Mouse (Mus musculus) layer of hippocampus, postnatal 10 days (tissue): ENCODE data around the gene Ankrd13d. TPM values are rescaled to one million over a fixed set of nuclear protein-coding genes. Genes with fewer than 3 reads are reported as not detected.

Source experiments
- DNase-seq, 2 experiments: peaks; one replicate each; pipeline ENCODE4 v3.0.0; 2021; ENCODE audit warnings: low spot score in 2 of 2
- microRNA-seq, 2 experiments: library from miRNA; unstranded; fragments of <30 nt; microRNA quantifications; one replicate each; pipeline ENCODE4 v1.2.0; 2021
- total RNA-seq, 2 experiments: library from RNA; stranded (reverse); gene quantifications; 2 replicates each; pipeline ENCODE4 v1.2.3; 2021

Ankrd13d gene
- total RNA-seq, 2 experiments from 2014 or later = 76.3 to 89.4 TPM

- peak; percentile 79 for DNase-seq
Observed at GRCm38 (mm10) chr19:4227894-4228678, 54.9 kb downstream of the Ankrd13d start.

- DNase-seq = no peak
Observed at GRCm38 (mm10) chr19:4227446-4227845, 55.5 kb downstream of the Ankrd13d start.

GRCm38 (mm10) chr19:4226779-4227178 lies 56.2 kb downstream of the Ankrd13d start:
- no peak for DNase-seq

- DNase-seq = no peak
Observed at GRCm38 (mm10) chr19:4222165-4222564, 60.8 kb downstream of the Ankrd13d start.

GRCm38 (mm10) chr19:4220957-4221743 lies 61.8 kb downstream of the Ankrd13d start:
- no peak for DNase-seq

GRCm38 (mm10) chr19:4220416-4220815 lies 62.5 kb downstream of the Ankrd13d start:
- no peak for DNase-seq

Small RNA genes lying within 50 kb of the gene (microRNA-seq; reads per million reads assigned to microRNA genes)
- 2.5 to 5.9 reads per million in 2 experiments for gene Mir6985

Other genes with a start within 250 kb of the Ankrd13d start
- 100 to 1,000 TPM; 263 to 285 TPM for gene Gstp1, start 245.2 kb downstream of the Ankrd13d start, total RNA-seq
- gene Gstp2, start 237.1 kb downstream of the Ankrd13d start, total RNA-seq = 10 to 100 TPM; 18.5 to 23.6 TPM
- gene Gstp3, start 223.6 kb downstream of the Ankrd13d start, total RNA-seq = not detected
- not detected for gene Cabp2, start 201.6 kb downstream of the Ankrd13d start, total RNA-seq
- 10 to 100 TPM; 21.5 to 23.6 TPM for gene Cdk2ap2, start 186.0 kb downstream of the Ankrd13d start, total RNA-seq
- gene Pitpnm1, start 183.1 kb downstream of the Ankrd13d start, total RNA-seq = 100 to 1,000 TPM; 178 to 201 TPM
- 10 to 100 TPM; 74.6 to 76.5 TPM for gene Aip, start 157.3 kb downstream of the Ankrd13d start, total RNA-seq
- gene Gpr152, start 143.3 kb downstream of the Ankrd13d start, total RNA-seq = not detected
- under 1 TPM in 1 of 2 experiments, not detected in 1; 0.30 TPM for gene Cabp4, start 139.1 kb downstream of the Ankrd13d start, total RNA-seq
- 10 to 100 TPM; 82.0 to 88.5 TPM for gene Coro1b, start 134.5 kb downstream of the Ankrd13d start, total RNA-seq
- gene Ptprcap, start 129.5 kb downstream of the Ankrd13d start, total RNA-seq = 1 to 10 TPM; 1.3 to 2.5 TPM
- gene Rps6kb2, start 119.8 kb downstream of the Ankrd13d start, total RNA-seq = 10 to 100 TPM; 31.6 to 39.9 TPM
- 1 to 10 TPM; 3.0 to 3.6 TPM for gene Carns1, start 107.7 kb downstream of the Ankrd13d start, total RNA-seq
- 1 to 10 TPM; 1.6 to 2.1 TPM for gene Tbc1d10c, start 91.9 kb downstream of the Ankrd13d start, total RNA-seq
- gene Ppp1ca, start 91.1 kb downstream of the Ankrd13d start, total RNA-seq = 100 to 1,000 TPM; 295 to 307 TPM
- gene Rad9a, start 81.5 kb downstream of the Ankrd13d start, total RNA-seq = 1 to 10 TPM; 8.0 to 8.9 TPM
- under 1 TPM; 0.36 to 0.75 TPM for gene Clcf1, start 68.9 kb downstream of the Ankrd13d start, total RNA-seq
- gene AC109138.7, start 68.8 kb downstream of the Ankrd13d start, total RNA-seq = not detected
- 10 to 100 TPM; 14.4 to 15.8 TPM for gene Pold4, start 51.2 kb downstream of the Ankrd13d start, total RNA-seq
- gene Ssh3, start 14.0 kb downstream of the Ankrd13d start, total RNA-seq = 10 to 100 TPM; 49.0 to 66.1 TPM
- 100 to 1,000 TPM; 141 to 147 TPM for gene Grk2, start 23.1 kb upstream of the Ankrd13d start, total RNA-seq
- gene Kdm2a, start 115.1 kb upstream of the Ankrd13d start, total RNA-seq = 10 to 100 TPM; 70.1 to 71.5 TPM
- gene Rhod, start 156.3 kb upstream of the Ankrd13d start, total RNA-seq = 1 to 10 TPM; 2.2 to 2.3 TPM
- gene Syt12, start 194.3 kb upstream of the Ankrd13d start, total RNA-seq = 10 to 100 TPM; 21.4 to 21.5 TPM
- not detected for gene 2010003K11Rik, start 215.4 kb upstream of the Ankrd13d start, total RNA-seq
- 10 to 100 TPM; 39.4 to 47.9 TPM for gene Pcx, start 227.3 kb upstream of the Ankrd13d start, total RNA-seq